9 mouse cellular contexts compared by ENCODE assay signal in genomic region chr10:122449856-122450255, GRCm38 (mm10). TPM values are rescaled to one million over a fixed set of nuclear protein-coding genes. Genes with fewer than 3 reads are reported as not detected.
DNase-seq lines count a peak whose midpoint lies in the region; ATAC-seq and TF ChIP-seq lines count a peak whose summit lies in the region.
"Had no signal": no experiment of that assay in that cellular context is flagged by ENCODE, and none has a peak within 500 bp of the region (broad histone marks: within the 10 kb centered on the region; RNA-seq: fewer than 3 reads in every experiment).

No protein-coding gene starts in this region.

- H3K9ac ChIP-seq in kidney, embryonic 15.5 days, result no peak overlapping the region
- H3K9ac ChIP-seq in forebrain, embryonic 15.5 days (replicated peaks), result no peak overlapping the region
- H3K9ac ChIP-seq in hindbrain, postnatal 0 days (replicated peaks; ENCODE audit: low read length), result no peak overlapping the region
- no peak overlapping the region for H3K9ac ChIP-seq in neural tube, embryonic 12.5 days
- H3K9ac ChIP-seq: liver, embryonic 14.5 days had no signal

- peaks cover 21% of the 10 kb centered on the region for H3K4me1 ChIP-seq in kidney, embryonic 15.5 days
- H3K4me1 ChIP-seq in forebrain, embryonic 15.5 days, result peaks cover 17% of the 10 kb centered on the region
- H3K4me1 ChIP-seq in hindbrain, postnatal 0 days (ENCODE audit: insufficient read depth, low read length), result 0 out of 2 replicates have a peak, but pooled peaks cover 12% of the 10 kb centered on the region
- peaks cover 18% of the 10 kb centered on the region for H3K4me1 ChIP-seq in neural tube, embryonic 12.5 days

- peak overlapping the region; percentile 95; the same call in 1 of the 2 replicates for H3K4me2 ChIP-seq in kidney, embryonic 15.5 days
- peak overlapping the region; percentile 99; the same call in 1 of the 2 replicates for H3K4me2 ChIP-seq in forebrain, embryonic 15.5 days (replicated peaks)
- peak overlapping the region; percentile 67 for H3K4me2 ChIP-seq in hindbrain, postnatal 0 days (ENCODE audit: low read depth, low read length)
- H3K4me2 ChIP-seq in neural tube, embryonic 12.5 days (replicated peaks), result peak overlapping the region; percentile 91

- peaks cover 45% of the 10 kb centered on the region for H3K27me3 ChIP-seq in kidney, embryonic 15.5 days
- peaks cover 30% of the 10 kb centered on the region for H3K27me3 ChIP-seq in forebrain, embryonic 15.5 days
- H3K27me3 ChIP-seq in hindbrain, postnatal 0 days (ENCODE audit: insufficient read depth, low read length), result peaks cover 6% of the 10 kb centered on the region; the same call in 1 of the 2 replicates
- peaks cover 33% of the 10 kb centered on the region for H3K27me3 ChIP-seq in neural tube, embryonic 12.5 days (replicated peaks)

- no peak for DNase-seq in kidney, adult 9 months
- no peak for DNase-seq in hindbrain, postnatal 0 days (ENCODE audit: low spot score)
- no peak for DNase-seq in spleen, adult 18-20 months

- no peak for ATAC-seq in kidney, embryonic 15.5 days (replicated peaks; ENCODE audit: low FRiP score)
- no peak for ATAC-seq in forebrain, embryonic 15.5 days (replicated peaks)
- no peak for ATAC-seq in hindbrain, postnatal 0 days
- no peak for ATAC-seq in neural tube, embryonic 12.5 days (ENCODE audit: low FRiP score, low read depth)
- no peak for ATAC-seq in granulocyte monocyte progenitor cell, adult 5-6 weeks (replicated peaks; ENCODE audit: poor library complexity, severe bottlenecking)

- no peaks in the 10 kb centered on the region for H3K9me3 ChIP-seq in kidney, embryonic 15.5 days (replicated peaks)
- H3K9me3 ChIP-seq in forebrain, embryonic 15.5 days, result no peaks in the 10 kb centered on the region
- no peaks in the 10 kb centered on the region for H3K9me3 ChIP-seq in hindbrain, postnatal 0 days (ENCODE audit: low read length)
- H3K9me3 ChIP-seq in neural tube, embryonic 12.5 days, result no peaks in the 10 kb centered on the region

- H3K4me3 ChIP-seq in kidney, embryonic 15.5 days (replicated peaks), result peak overlapping the region; percentile 52; the same call in 1 of the 2 replicates
- no peak overlapping the region for H3K4me3 ChIP-seq in forebrain, embryonic 15.5 days
- H3K4me3 ChIP-seq in hindbrain, postnatal 0 days (ENCODE audit: low read length), result peak overlapping the region; percentile 43; the same call in 1 of the 2 replicates
- H3K4me3 ChIP-seq in neural tube, embryonic 12.5 days, result no peak overlapping the region

- H3K27ac ChIP-seq in kidney, embryonic 15.5 days, result no peak overlapping the region
- H3K27ac ChIP-seq in forebrain, embryonic 15.5 days (replicated peaks), result no peak overlapping the region
- H3K27ac ChIP-seq in hindbrain, postnatal 0 days, result no peak overlapping the region
- no peak overlapping the region for H3K27ac ChIP-seq in neural tube, embryonic 12.5 days
- H3K27ac ChIP-seq: liver, embryonic 14.5 days had no signal

- H3K36me3 ChIP-seq in kidney, embryonic 15.5 days, result no peaks in the 10 kb centered on the region
- H3K36me3 ChIP-seq in forebrain, embryonic 15.5 days, result no peaks in the 10 kb centered on the region
- no peaks in the 10 kb centered on the region for H3K36me3 ChIP-seq in hindbrain, postnatal 0 days (ENCODE audit: insufficient read depth, low read length)
- no peaks in the 10 kb centered on the region for H3K36me3 ChIP-seq in neural tube, embryonic 12.5 days

- TF ChIP-seq CTCF in hindbrain, postnatal 0 days (IDR thresholded peaks at IDR 0.05; ENCODE audit: low read depth), result no peak

RNA-seq across cellular contexts. Expression of gene Avpr1a, which starts 1.6 kb away (rescaled TPM):
- 3.0 and 3.8 TPM in 2 replicates for polyA plus RNA-seq in kidney, embryonic 15.5 days (2015; fragmentation: Nextera tagmentation; extraction: Ambion mirVana)
- polyA plus RNA-seq in forebrain, embryonic 15.5 days (2015; fragmentation: Nextera tagmentation; extraction: Ambion mirVana), result 1.0 and 1.6 TPM in 2 replicates
- 5.2 and 5.6 TPM in 2 replicates for total RNA-seq in hindbrain, postnatal 0 days (2014; rRNA removed)
- polyA plus RNA-seq in hindbrain, postnatal 0 days (2015; fragmentation: Nextera tagmentation; extraction: Ambion mirVana), result 2.9 and 3.1 TPM in 2 replicates
- 0.63 and 0.66 TPM in 2 replicates for polyA plus RNA-seq in neural tube, embryonic 12.5 days (2016; fragmentation: Nextera tagmentation; extraction: Ambion mirVana)
- not detected in 2 replicates for total RNA-seq in granulocyte monocyte progenitor cell, adult 5-6 weeks (2014; fragmentation: Nextera tagmentation)
- not detected in 2 replicates for total RNA-seq in granulocyte monocyte progenitor cell, adult 5-6 weeks (2017)
- total RNA-seq: hematopoietic stem cell, adult 5-6 weeks had no signal

Comparison
In these comparisons a context has a peak if more than half of its experiments do, and no peak if none do; other contexts are left out.
1. H3K4me3 ChIP-seq: peak in kidney, embryonic 15.5 days (single experiment) and hindbrain, postnatal 0 days (single experiment); none in forebrain, embryonic 15.5 days (single experiment) and neural tube, embryonic 12.5 days (single experiment).
2. Peak in every context shown above with its lines, with median percentiles within 50 percentile points of each other: H3K4me2 ChIP-seq.